Mouse (Mus musculus) cerebellum, adult 2 months (tissue): Measurements from ENCODE around the gene Amotl1.

Experiments
- CTCF ChIP-seq: fragments of 200-500 bp; IDR thresholded peaks from 2 replicates; pipeline ENCODE4 v1.5.1; 2011; ENCODE audit warnings: low read depth, mild to moderate bottlenecking, control low read depth, low read length, moderate library complexity, borderline replicate concordance; ENCODE audit not compliant: insufficient read depth
- POLR2A ChIP-seq: fragments of 200-500 bp; IDR thresholded peaks from 2 replicates; pipeline ENCODE4 v1.6.1; 2011; ENCODE audit warnings: low read length, control low read depth, borderline replicate concordance; ENCODE audit not compliant: insufficient read depth

- TF ChIP-seq CTCF (no peak), POLR2A (no peak)
Measured at GRCm38 (mm10) chr9:14500916-14501424, 143.9 kb downstream of the Amotl1 start.
